Mouse (Mus musculus) heart, postnatal 4 days (tissue): ENCODE results near the gene Prkag2. TPM values are rescaled to one million over a fixed set of nuclear protein-coding genes. Genes with fewer than 3 reads are reported as not detected.
A peak's percentile ranks its signal among the peaks of the same experiment; 100 is the strongest.

Experiments
- DNase-seq: peaks from one replicate; pipeline ENCODE4 v3.0.0; 2021
- total RNA-seq, 2 experiments: library from RNA; stranded (reverse); gene quantifications; 2 replicates each; pipeline ENCODE4 v1.2.3; 2021

Prkag2 gene
- total RNA-seq, 2 experiments from 2014 or later: 143 to 152 TPM

- DNase-seq: no peak
Observed at GRCm38 (mm10) chr5:25046762-25047161, 53.7 kb downstream of the Prkag2 start.

- no peak for DNase-seq
Observed at GRCm38 (mm10) chr5:25044007-25044406, 56.4 kb downstream of the Prkag2 start.

- DNase-seq: no peak
Observed at GRCm38 (mm10) chr5:25041947-25042346, 58.5 kb downstream of the Prkag2 start.

GRCm38 (mm10) chr5:25041307-25041706, 59.1 kb downstream of the Prkag2 start:
- DNase-seq: peak; percentile 49

GRCm38 (mm10) chr5:25040903-25041302, 59.5 kb downstream of the Prkag2 start:
- no peak for DNase-seq

- no peak for DNase-seq
Observed at GRCm38 (mm10) chr5:25038827-25039226, 61.6 kb downstream of the Prkag2 start.

GRCm38 (mm10) chr5:25035391-25035790, 65.1 kb downstream of the Prkag2 start:
- no peak for DNase-seq

GRCm38 (mm10) chr5:25031456-25031856, 69.0 kb downstream of the Prkag2 start:
- DNase-seq: no peak

GRCm38 (mm10) chr5:25031037-25031436, 69.4 kb downstream of the Prkag2 start:
- DNase-seq: no peak

GRCm38 (mm10) chr5:25030276-25030681, 70.2 kb downstream of the Prkag2 start:
- peak; percentile 49 for DNase-seq

- DNase-seq: no peak
Observed at GRCm38 (mm10) chr5:25027673-25028072, 72.8 kb downstream of the Prkag2 start.

- peak; percentile 63 for DNase-seq
Observed at GRCm38 (mm10) chr5:25025309-25026019, 75.0 kb downstream of the Prkag2 start.

GRCm38 (mm10) chr5:25022904-25023303, 77.5 kb downstream of the Prkag2 start:
- peak; percentile 52 for DNase-seq

GRCm38 (mm10) chr5:25019221-25019620, 81.2 kb downstream of the Prkag2 start:
- DNase-seq: no peak

- DNase-seq: no peak
Observed at GRCm38 (mm10) chr5:25012134-25012533, 88.3 kb downstream of the Prkag2 start.

- peak; percentile 92 for DNase-seq
Observed at GRCm38 (mm10) chr5:25011019-25011485, 89.4 kb downstream of the Prkag2 start.

GRCm38 (mm10) chr5:25010438-25010892, 90.0 kb downstream of the Prkag2 start:
- DNase-seq: peak; percentile 96

- no peak for DNase-seq
Observed at GRCm38 (mm10) chr5:25009770-25010169, 90.7 kb downstream of the Prkag2 start.

GRCm38 (mm10) chr5:25008966-25009365, 91.5 kb downstream of the Prkag2 start:
- DNase-seq: no peak

GRCm38 (mm10) chr5:25006848-25007247, 93.6 kb downstream of the Prkag2 start:
- DNase-seq: peak; percentile 93

- peak; percentile 47 for DNase-seq
Observed at GRCm38 (mm10) chr5:25005532-25006129, 94.8 kb downstream of the Prkag2 start.

- no peak for DNase-seq
Observed at GRCm38 (mm10) chr5:25001391-25001794, 99.0 kb downstream of the Prkag2 start.

- no peak for DNase-seq
Observed at GRCm38 (mm10) chr5:24999351-24999750, 101.1 kb downstream of the Prkag2 start.

- peak; percentile 78 for DNase-seq
Observed at GRCm38 (mm10) chr5:24995576-24996100, 104.8 kb downstream of the Prkag2 start.
